ENCODE assay signal across 9 mouse cellular contexts in the genomic region with DNA sequence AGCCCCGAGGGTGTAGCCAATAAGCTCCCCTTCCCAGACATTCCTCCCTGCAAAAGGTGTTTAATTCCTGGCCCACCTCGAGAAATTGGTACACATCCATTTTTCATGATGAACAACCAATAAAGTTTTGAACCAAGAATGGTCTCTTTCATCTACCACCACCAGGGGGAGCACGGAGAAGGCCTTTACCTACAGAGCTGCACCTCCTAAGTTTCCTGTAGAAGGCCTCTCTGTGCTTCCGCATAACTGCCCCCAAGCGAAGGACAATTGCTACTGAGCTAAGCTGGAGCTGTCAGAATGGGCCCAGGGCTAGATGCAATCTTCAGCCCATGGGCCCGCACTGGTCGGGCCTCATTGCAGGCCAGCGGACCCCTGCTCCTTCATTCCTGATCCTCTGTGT. TPM values are rescaled to one million over a fixed set of nuclear protein-coding genes. Genes with fewer than 3 reads are reported as not detected.
DNase-seq lines count a peak whose midpoint lies in the region; ATAC-seq and TF ChIP-seq lines count a peak whose summit lies in the region.
"Had no signal": no experiment of that assay in that cellular context is flagged by ENCODE, and none has a peak within 500 bp of the region (broad histone marks: within the 10 kb centered on the region; RNA-seq: fewer than 3 reads in every experiment).

No protein-coding gene starts in this region.

- peaks cover 48% of the 10 kb centered on the region for H3K27me3 ChIP-seq in Patski
- H3K27me3 ChIP-seq: limb, embryonic 12.5 days had no signal

- in situ Hi-C loops in Patski (cut with MboI; ENCODE audit: low pct_unique_long_range_greater_than_20kb) = loop anchor here (5.0 kb wide), 1 partner anchor 72 kb away; no protein-coding TSS in a partner anchor

- intact Hi-C loops in heart, postnatal 36 days (cut with DNase I) = no loop called here

- CTCF ChIA-PET in Patski (lab: Charles Lee) = interaction anchor here (1.0 to 2.8 kb wide), 5 partner anchors 8 to 72 kb away, joined by 3 to 8 read pairs (median 6); no protein-coding TSS in a partner anchor

- POLR2A ChIA-PET in Patski (lab: Charles Lee) = interaction anchor here (0.6 kb wide), 1 partner anchor 396 kb away, joined by 5 read pairs; no protein-coding TSS in a partner anchor

- no peak for ATAC-seq in Patski
- peak; percentile 63 to 82 for ATAC-seq in hematopoietic stem cell, adult 5-6 weeks (replicated peaks in 1 of 2; ENCODE audit: insufficient read depth in 1 of 2, low FRiP score in 2 of 2, low TSS enrichment in 1 of 2, low read depth in 1 of 2, poor library complexity in 2 of 2, severe bottlenecking in 2 of 2)

- peak; percentile 69 for TF ChIP-seq CTCF in Patski (IDR thresholded peaks at IDR 0.05)

- DNase-seq in heart, postnatal 36 days = peak; percentile 3 to 5
- no peak for DNase-seq in heart, adult 9 months (ENCODE audit: low spot score in 2 of 2)
- DNase-seq in 416B (ENCODE audit: low read depth) = peak; percentile 51
- no peak for DNase-seq in Patski (ENCODE audit: low read depth, low spot score)
- DNase-seq in naive thymus-derived CD4-positive, alpha-beta T cell, adult 2 months (ENCODE audit: low read depth) = peak; percentile 3
- DNase-seq in gastrocnemius, adult 8-10 months (ENCODE audit: low spot score in 2 of 2) = no peak
- no peak for DNase-seq in layer of hippocampus, adult 11-12 months (ENCODE audit: low spot score)

RNA-seq across cellular contexts. Expression of gene Mat1a, which starts 14.1 kb away (rescaled TPM):
- not detected for total RNA-seq in heart, postnatal 36 days (2021)
- not detected for polyA plus RNA-seq in Patski (2021)
- total RNA-seq in hematopoietic stem cell, adult 5-6 weeks (2017) = not detected in 2 replicates
- total RNA-seq in gastrocnemius, adult 8-10 months (2022) = 1 to 10 TPM in 1 of 4 experiments, not detected in 3; 1.2 TPM
- polyA plus RNA-seq: limb, embryonic 12.5 days had no signal

RNA-seq across cellular contexts. Expression of gene Dydc1, which starts 18.1 kb away (rescaled TPM):
- not detected for total RNA-seq in heart, postnatal 36 days (2021)
- not detected for polyA plus RNA-seq in Patski (2021)
- not detected in 2 replicates for total RNA-seq in hematopoietic stem cell, adult 5-6 weeks (2017)
- not detected for total RNA-seq in gastrocnemius, adult 8-10 months (2022)
- polyA plus RNA-seq: limb, embryonic 12.5 days had no signal

RNA-seq across cellular contexts. Expression of gene Dydc2, which starts 21.8 kb away (rescaled TPM):
- not detected for total RNA-seq in heart, postnatal 36 days (2021)
- 0.26 TPM for polyA plus RNA-seq in Patski (2021)
- not detected in 2 replicates for total RNA-seq in hematopoietic stem cell, adult 5-6 weeks (2017)
- not detected for total RNA-seq in gastrocnemius, adult 8-10 months (2022)
- polyA plus RNA-seq: limb, embryonic 12.5 days had no signal

RNA-seq across cellular contexts. Expression of gene Sftpa1, which starts 40.8 kb away (rescaled TPM):
- total RNA-seq in heart, postnatal 36 days (2021) = not detected
- polyA plus RNA-seq in Patski (2021) = not detected
- not detected in 2 replicates for total RNA-seq in hematopoietic stem cell, adult 5-6 weeks (2017)
- total RNA-seq in gastrocnemius, adult 8-10 months (2022) = not detected
- polyA plus RNA-seq: limb, embryonic 12.5 days had no signal

Comparison
In these comparisons a context has a peak if more than half of its experiments do, and no peak if none do; other contexts are left out.
1. DNase-seq: peak in heart, postnatal 36 days (2 of 2), 416B (single experiment) and naive thymus-derived CD4-positive, alpha-beta T cell, adult 2 months (single experiment); none in heart, adult 9 months (0 of 2), Patski (single experiment), gastrocnemius, adult 8-10 months (0 of 2) and layer of hippocampus, adult 11-12 months (single experiment).